Mouse (Mus musculus): ENCODE measurements around the gene 4930453N24Rik.

Gene 4930453N24Rik

GRCm38 (mm10) chr16:64711816-64712215 lies 59.1 kb downstream of the 4930453N24Rik start:
- H3K4me1 ChIP-seq (replicated peaks; ENCODE audit: low read depth, low read length) = no peaks in the 10 kb centered on the region
- no peaks in the 10 kb centered on the region for H3K36me3 ChIP-seq (ENCODE audit: insufficient read depth, low read length)
- H3K9me3 ChIP-seq (ENCODE audit: low read length) = peaks cover 2% of the 10 kb centered on the region; the same call in 1 of the 2 replicates
- no peaks in the 10 kb centered on the region for H3K27me3 ChIP-seq (ENCODE audit: insufficient read depth, low read length)
- TF ChIP-seq NANOG (IDR thresholded peaks at IDR 0.05; ENCODE audit: borderline replicate concordance, low read length) (no peak), CTCF (conservative IDR thresholded peaks at IDR 0.05; ENCODE audit: low read length) (no peak), POU5F1 (IDR thresholded peaks at IDR 0.05; ENCODE audit: borderline replicate concordance, low read length) (no peak)
- no peak overlapping the region for H3K4me3 ChIP-seq (replicated peaks; ENCODE audit: low read length)

Measured in E14TG2a.4 (cell line).